Mouse (Mus musculus) lung, adult 2 months (tissue): ENCODE results near the gene Gm17660.

Experiments used
- CTCF ChIP-seq: fragments of 200-500 bp; IDR thresholded peaks from 2 replicates; pipeline ENCODE4 v1.5.1; 2011; ENCODE audit warnings: mild to moderate bottlenecking, low read length, control low read depth; ENCODE audit not compliant: insufficient read depth
- POLR2A ChIP-seq: fragments of 200-500 bp; IDR thresholded peaks from 2 replicates; pipeline ENCODE4 v1.6.1; 2011; ENCODE audit warnings: low read depth, mild to moderate bottlenecking, control low read depth, low read length, borderline replicate concordance; ENCODE audit errors: extremely low read depth

DNA sequence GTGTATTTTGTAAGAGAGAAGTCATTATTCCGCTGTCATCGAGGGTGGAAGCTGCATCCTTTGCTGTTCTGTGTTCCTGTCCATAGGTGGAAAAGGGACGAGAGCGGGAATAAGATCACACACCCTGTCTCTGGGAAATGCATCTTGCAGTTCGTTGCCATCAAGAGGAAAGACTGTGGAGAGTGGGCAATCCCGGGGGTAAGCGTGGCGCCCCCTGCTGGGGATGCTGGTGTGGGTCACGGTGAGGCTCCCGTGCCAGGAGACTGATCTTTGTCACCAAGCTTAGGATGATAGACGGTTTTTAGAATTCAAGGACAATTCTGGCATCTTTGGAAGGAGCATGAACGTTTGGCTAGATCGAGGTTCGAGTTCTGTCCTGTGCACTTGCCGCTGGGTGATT, 19.4 kb downstream of the Gm17660 start:
- TF ChIP-seq POLR2A = no peak
- TF ChIP-seq CTCF = peak; percentile 67
